Mouse (Mus musculus) T-helper 2 cell (primary cell): Measurements from ENCODE around the gene Glis1.

ENCODE experiments used
- in situ Hi-C: fragments of 300-600 bp; cut with MboI, MseI; formaldehyde crosslinking; loops from one replicate; pipeline ENCODE4 v1.15.1; 2025; ENCODE audit warnings: high pct_unique_total_duplicates

Glis1 gene

GRCm38 (mm10) chr4:107515626-107516025 lies 81.2 kb downstream of the Glis1 start:
- in situ Hi-C loops, result no loop called here

- in situ Hi-C loops, result no loop called here
These were observed 84.4 kb downstream of the Glis1 start for GRCm38 (mm10) chr4:107518766-107519165.

- in situ Hi-C loops, result no loop called here
These were observed 85.7 kb downstream of the Glis1 start for GRCm38 (mm10) chr4:107520071-107520470.

- in situ Hi-C loops, result no loop called here
These were observed 86.4 kb downstream of the Glis1 start for GRCm38 (mm10) chr4:107520816-107521215.

- in situ Hi-C loops, result no loop called here
These were observed 89.3 kb downstream of the Glis1 start for GRCm38 (mm10) chr4:107523607-107524151.

- in situ Hi-C loops, result no loop called here
These were observed 100.7 kb downstream of the Glis1 start for GRCm38 (mm10) chr4:107535126-107535525.

- in situ Hi-C loops, result no loop called here
These were observed 103.7 kb downstream of the Glis1 start for GRCm38 (mm10) chr4:107538116-107538515.

- in situ Hi-C loops, result no loop called here
These were observed 104.2 kb downstream of the Glis1 start for GRCm38 (mm10) chr4:107538561-107538960.

- in situ Hi-C loops, result no loop called here
These were observed 104.6 kb downstream of the Glis1 start for GRCm38 (mm10) chr4:107539021-107539420.

- in situ Hi-C loops, result no loop called here
These were observed 107.4 kb downstream of the Glis1 start for GRCm38 (mm10) chr4:107541821-107542220.

- in situ Hi-C loops, result no loop called here
These were observed 110.5 kb downstream of the Glis1 start for GRCm38 (mm10) chr4:107544843-107545242.

GRCm38 (mm10) chr4:107545726-107546125 lies 111.3 kb downstream of the Glis1 start:
- in situ Hi-C loops, result no loop called here

- in situ Hi-C loops, result no loop called here
These were observed 112.1 kb downstream of the Glis1 start for GRCm38 (mm10) chr4:107546525-107546924.

GRCm38 (mm10) chr4:107550096-107550495 lies 115.7 kb downstream of the Glis1 start:
- in situ Hi-C loops, result no loop called here

- in situ Hi-C loops, result no loop called here
These were observed 116.2 kb downstream of the Glis1 start for GRCm38 (mm10) chr4:107550546-107550945.

- in situ Hi-C loops, result no loop called here
These were observed 118.3 kb downstream of the Glis1 start for GRCm38 (mm10) chr4:107552696-107553095.

GRCm38 (mm10) chr4:107553774-107554173 lies 119.4 kb downstream of the Glis1 start:
- in situ Hi-C loops, result no loop called here

GRCm38 (mm10) chr4:107558801-107559200 lies 124.4 kb downstream of the Glis1 start:
- in situ Hi-C loops, result no loop called here

GRCm38 (mm10) chr4:107561056-107561455 lies 126.7 kb downstream of the Glis1 start:
- in situ Hi-C loops, result no loop called here

GRCm38 (mm10) chr4:107568159-107568558 lies 133.8 kb downstream of the Glis1 start:
- in situ Hi-C loops, result no loop called here

- in situ Hi-C loops, result no loop called here
These were observed 134.6 kb downstream of the Glis1 start for GRCm38 (mm10) chr4:107568881-107569443.

- in situ Hi-C loops, result no loop called here
These were observed 136.1 kb downstream of the Glis1 start for GRCm38 (mm10) chr4:107570329-107571014.

GRCm38 (mm10) chr4:107575781-107576180 lies 141.4 kb downstream of the Glis1 start:
- in situ Hi-C loops, result no loop called here
